Mouse (Mus musculus) heart, postnatal 0 days (tissue): Measurements from ENCODE around the gene Psmb6. TPM values are rescaled to one million over a fixed set of nuclear protein-coding genes. Genes with fewer than 3 reads are reported as not detected.
A peak's percentile ranks its signal among the peaks of the same experiment; 100 is the strongest.
"Not testable (repeated sequence)": the region's sequence is repeated elsewhere in the genome, so short reads cannot be mapped to it uniquely, and the experiment has no call there.

ENCODE experiments used
- ATAC-seq: fragments of 200-750 bp; cut with Nextera tagmentation; 2 replicates; pipeline ENCODE4 v1.8.0; 2017; ENCODE audit warnings: low read depth, moderate number of reproducible peaks, moderate library complexity; ENCODE audit not compliant: insufficient read depth
- DNase-seq: peaks from one replicate; pipeline ENCODE4 v3.0.0-alpha.2; 2016; ENCODE audit warnings: low spot score
- H3K27ac ChIP-seq: fragments of 300-500 bp; sonication (generic); 2 replicates; pipeline ENCODE4 v1.5.1; 2014; ENCODE audit warnings: low read depth, mild to moderate bottlenecking
- H3K27me3 ChIP-seq: fragments of 300-500 bp; sonication (generic); 2 replicates; pipeline ENCODE4 v1.6.1; 2014; ENCODE audit warnings: low read length, mixed read lengths; ENCODE audit not compliant: control insufficient read depth, insufficient read depth
- H3K36me3 ChIP-seq: fragments of 300-500 bp; sonication (generic); replicated peaks from 2 replicates; pipeline ENCODE4 v1.6.1; 2014; ENCODE audit warnings: low read length, mixed read lengths; ENCODE audit not compliant: control insufficient read depth, insufficient read depth
- H3K4me1 ChIP-seq: fragments of 300-500 bp; sonication (generic); 2 replicates; pipeline ENCODE4 v1.6.1; 2014; ENCODE audit warnings: antibody characterized with exemption; ENCODE audit not compliant: control insufficient read depth, insufficient read depth
- H3K4me2 ChIP-seq: fragments of 300-500 bp; sonication (generic); 2 replicates; pipeline ENCODE4 v1.6.1; 2014; ENCODE audit warnings: low read depth, mild to moderate bottlenecking, low read length, moderate library complexity
- H3K4me3 ChIP-seq: fragments of 300-500 bp; sonication (generic); 2 replicates; pipeline ENCODE4 v1.5.1; 2014; ENCODE audit warnings: low read depth, low read length
- H3K9ac ChIP-seq: fragments of 300-500 bp; sonication (generic); replicated peaks from 2 replicates; pipeline ENCODE4 v1.6.1; 2014; ENCODE audit warnings: low read depth, low read length, mixed read lengths
- H3K9me3 ChIP-seq: fragments of 300-500 bp; sonication (generic); replicated peaks from 2 replicates; pipeline ENCODE4 v1.6.1; 2016; ENCODE audit warnings: low read length; ENCODE audit not compliant: control insufficient read depth
- CTCF ChIP-seq: IDR thresholded peaks from 2 replicates; pipeline ENCODE4 v1.5.1; 2016; ENCODE audit warnings: antibody characterized with exemption, control low read depth, low read depth
- EP300 ChIP-seq: IDR thresholded peaks from 2 replicates; pipeline ENCODE4 v1.6.1; 2016; ENCODE audit warnings: antibody characterized with exemption, low read depth
- WGBS: fragments of 180-500 bp; shearing (Covaris S2); extraction: QIAGEN DNeasy Blood & Tissue Kit; methylation state at CpG from one replicate; pipeline ENCODE4 v1.1.7; 2014; 5-methylcytosine and 5-hydroxymethylcytosine counted together
- polyA plus RNA-seq: library from polyadenylated mRNA; unstranded; fragments of >200 nt; fragmentation: Nextera tagmentation; extraction: Ambion mirVana; gene quantifications from 2 replicates; pipeline ENCODE4 v1.2.1, GENCODE M21; 2015
- total RNA-seq: library from RNA; depleted of rRNA; stranded (reverse); fragments of >200 nt; gene quantifications from 2 replicates; pipeline ENCODE4 v1.2.3, GENCODE M21; 2014; ENCODE audit warnings: low replicate concordance

The Psmb6 gene
- total and polyA plus RNA-seq, 2 experiments from 2014 or later = 521 to 640 TPM

DNA sequence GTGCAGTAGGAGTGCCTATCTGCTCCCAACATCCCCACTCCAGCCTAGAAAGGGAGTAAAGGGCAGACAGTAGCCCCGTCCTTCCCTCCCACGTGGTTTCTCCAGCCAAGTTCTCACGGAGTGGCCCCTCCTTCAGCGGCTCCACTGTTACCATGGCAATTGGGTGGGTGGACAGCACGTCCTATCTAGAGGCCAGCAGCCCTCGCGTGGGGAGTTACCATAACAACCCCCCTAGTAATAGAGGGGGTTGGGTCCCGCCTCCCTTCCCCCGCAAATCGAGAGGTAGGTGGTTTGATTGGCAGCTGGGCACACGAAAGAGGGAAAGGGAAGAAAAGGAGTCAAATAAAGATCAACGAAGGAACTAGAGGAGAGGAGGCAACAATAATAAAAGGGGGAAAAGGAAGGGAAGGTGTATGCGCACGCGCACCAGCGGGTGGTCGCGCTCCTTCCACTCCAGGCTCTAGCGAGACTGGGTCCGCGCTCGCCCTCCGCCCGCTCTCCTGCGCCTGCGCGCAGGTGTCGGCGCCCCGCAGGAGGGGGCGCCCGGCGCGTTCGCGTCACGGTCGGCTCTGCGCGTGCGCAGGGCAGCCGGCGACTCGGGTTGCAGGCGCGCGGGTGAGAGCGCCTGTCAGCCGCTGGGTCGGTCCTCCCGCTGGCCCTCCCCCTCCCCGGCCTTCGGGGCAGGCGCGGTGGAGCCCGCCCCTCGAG, 37.3 kb downstream of the Psmb6 start, which contains the start of gene Mink1:
Gene Mink1 (plus strand): TSS at position 595 of the 708 bp plus-strand sequence.
- peak within 1 kb of the TSS; percentile 76 for H3K9ac ChIP-seq

DNA sequence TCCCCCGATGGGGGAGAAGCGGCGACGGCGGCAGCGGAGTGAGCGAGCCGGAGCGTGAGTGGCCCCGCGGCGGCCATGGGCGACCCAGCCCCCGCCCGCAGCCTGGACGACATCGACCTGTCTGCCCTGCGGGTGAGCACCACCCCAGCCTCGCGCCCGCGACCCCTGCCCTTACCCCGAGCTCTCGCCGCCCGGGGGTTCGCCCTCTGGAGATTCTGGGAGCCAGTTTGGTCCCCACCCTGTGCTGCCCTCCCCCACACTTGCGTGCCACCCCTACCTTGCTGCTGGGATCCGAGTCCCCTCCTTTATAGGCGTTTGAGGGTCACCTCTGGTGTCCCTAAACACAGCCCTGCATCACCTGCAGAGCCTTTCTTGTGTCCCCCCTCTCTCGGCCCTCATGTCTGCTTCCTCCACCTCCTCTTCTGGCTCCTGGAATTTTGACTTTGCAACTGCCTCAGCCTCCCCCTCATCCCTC, 37.9 kb downstream of the Psmb6 start:
- peak overlapping the region; percentile 76 for H3K9ac ChIP-seq
- H3K27me3 ChIP-seq = no peaks in the 10 kb centered on the region
- DNase-seq (no peak), ATAC-seq (peak; percentile 9; the same call in 1 of the 2 replicates)
- H3K9me3 ChIP-seq = no peaks in the 10 kb centered on the region
- H3K27ac ChIP-seq = peak overlapping the region; percentile 68
- under 1% methylated on average over 26 of the region's 31 CpGs for WGBS
- peak overlapping the region; percentile 85 for H3K4me2 ChIP-seq
- H3K4me1 ChIP-seq = no peaks in the 10 kb centered on the region
- peak overlapping the region; percentile 77 for H3K4me3 ChIP-seq
- TF ChIP-seq EP300 (no peak), CTCF (no peak)
- no peaks in the 10 kb centered on the region for H3K36me3 ChIP-seq

More for the DNA sequence above, 37.3 kb downstream of the Psmb6 start, which contains the start of gene Mink1:
- WGBS = under 1% methylated on average over 45 of the region's 57 CpGs
- H3K27me3 ChIP-seq = no peaks in the 10 kb centered on the region
- peak within 1 kb of the TSS; percentile 85 for H3K4me2 ChIP-seq
- peak; percentile 92 for ATAC-seq
- H3K4me3 ChIP-seq = peak within 1 kb of the TSS; percentile 77
- H3K36me3 ChIP-seq = peaks cover 3% of the 10 kb centered on the region; the same call in 1 of the 2 replicates
- H3K9me3 ChIP-seq = no peaks in the 10 kb centered on the region
- TF ChIP-seq CTCF = no peak
- TF ChIP-seq EP300 = no peak
- no peaks in the 10 kb centered on the region for H3K4me1 ChIP-seq
- DNase-seq = peak; percentile 87
- H3K27ac ChIP-seq = peak within 1 kb of the TSS; percentile 68

DNA sequence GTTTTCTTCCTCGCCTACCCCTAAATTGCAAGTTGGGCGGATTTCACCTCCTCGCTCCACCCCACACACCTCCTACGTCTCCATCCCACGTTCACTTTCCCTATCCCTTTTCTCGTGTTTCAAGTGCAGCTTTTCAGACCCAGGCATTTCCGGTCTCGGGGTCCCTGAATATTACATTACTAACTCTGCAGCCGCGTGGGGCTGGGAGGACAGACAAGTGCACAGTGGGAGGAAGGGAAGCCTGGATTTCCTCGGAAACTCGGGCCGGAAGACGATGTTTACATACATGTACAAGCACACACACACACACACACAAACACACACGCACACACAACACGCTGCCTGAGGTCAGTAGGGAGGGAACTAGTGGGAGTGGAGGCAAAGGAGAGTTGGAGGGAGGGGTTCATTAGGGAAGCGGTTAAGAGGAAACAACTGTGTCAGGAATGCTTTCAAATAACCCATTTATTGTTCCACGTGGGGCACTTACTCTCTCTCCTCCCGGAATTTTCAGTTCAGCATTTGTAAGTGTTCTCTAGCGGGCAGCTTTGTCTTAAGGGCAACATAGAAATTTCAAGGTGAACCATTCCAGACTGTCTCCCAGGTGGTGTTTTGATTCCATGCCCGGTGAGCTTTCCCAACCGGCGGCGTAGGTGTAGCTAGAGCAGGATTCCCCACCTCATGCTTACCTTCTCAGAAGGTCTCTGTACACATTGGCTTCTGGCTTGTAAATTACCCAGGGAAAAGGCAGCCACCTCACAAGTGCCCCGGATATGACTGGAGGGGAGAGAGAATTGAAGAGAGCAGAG, 38.5 kb downstream of the Psmb6 start:
- H3K36me3 ChIP-seq = no peaks in the 10 kb centered on the region
- H3K27ac ChIP-seq = peak overlapping the region; percentile 68; the same call in 1 of the 2 replicates
- H3K4me2 ChIP-seq = peak overlapping the region; percentile 85
- no peaks in the 10 kb centered on the region for H3K4me1 ChIP-seq
- WGBS = 2% methylated on average over 25 of the region's 25 CpGs
- peak; percentile 34 for DNase-seq
- peak overlapping the region; percentile 77 for H3K4me3 ChIP-seq
- ATAC-seq = no peak
- TF ChIP-seq EP300 = no peak
- no peaks in the 10 kb centered on the region for H3K9me3 ChIP-seq
- no peaks in the 10 kb centered on the region for H3K27me3 ChIP-seq
- H3K9ac ChIP-seq = peak overlapping the region; percentile 76

DNA sequence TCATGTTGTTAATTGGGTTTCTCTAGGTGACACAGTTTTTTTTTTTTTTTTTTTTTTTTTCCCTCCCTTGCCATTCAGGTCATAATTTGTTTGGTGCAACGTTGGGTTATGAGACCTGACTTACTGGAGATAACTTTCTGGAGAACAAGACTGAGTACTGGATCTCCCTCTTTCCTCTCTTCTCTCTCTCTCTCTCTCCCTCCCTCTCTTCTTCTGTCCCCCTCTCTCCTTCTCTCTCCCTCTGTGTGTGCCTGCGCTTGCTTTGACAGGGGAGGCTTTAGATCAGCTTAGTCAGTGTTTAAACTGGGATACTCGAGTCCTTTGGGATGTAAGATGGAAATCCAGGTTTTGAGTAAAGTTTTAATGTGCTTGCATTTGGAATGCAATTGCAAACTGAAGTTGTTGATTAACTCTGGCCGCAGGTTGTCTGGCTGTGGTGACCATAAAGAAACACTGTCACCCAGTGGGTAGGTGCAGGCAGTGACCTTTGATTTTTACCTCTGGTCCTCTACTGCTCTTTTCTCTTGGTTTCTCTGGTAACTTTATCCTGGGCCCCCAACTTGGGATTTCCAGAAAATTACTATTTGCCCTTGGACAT, 39.2 kb downstream of the Psmb6 start:
- no peaks in the 10 kb centered on the region for H3K36me3 ChIP-seq
- DNase-seq (no peak), ATAC-seq (no peak)
- H3K4me1 ChIP-seq = no peaks in the 10 kb centered on the region
- peak overlapping the region; percentile 77 for H3K4me3 ChIP-seq
- no peaks in the 10 kb centered on the region for H3K9me3 ChIP-seq
- H3K27me3 ChIP-seq = no peaks in the 10 kb centered on the region
- H3K4me2 ChIP-seq = peak overlapping the region; percentile 85
- H3K27ac ChIP-seq = no peak overlapping the region
- TF ChIP-seq CTCF (no peak), EP300 (no peak)
- 49% methylated on average over 4 of the region's 4 CpGs for WGBS
- 0 out of 2 replicates have a peak overlapping the region, but pooled peaks have one; percentile 76 for H3K9ac ChIP-seq

DNA sequence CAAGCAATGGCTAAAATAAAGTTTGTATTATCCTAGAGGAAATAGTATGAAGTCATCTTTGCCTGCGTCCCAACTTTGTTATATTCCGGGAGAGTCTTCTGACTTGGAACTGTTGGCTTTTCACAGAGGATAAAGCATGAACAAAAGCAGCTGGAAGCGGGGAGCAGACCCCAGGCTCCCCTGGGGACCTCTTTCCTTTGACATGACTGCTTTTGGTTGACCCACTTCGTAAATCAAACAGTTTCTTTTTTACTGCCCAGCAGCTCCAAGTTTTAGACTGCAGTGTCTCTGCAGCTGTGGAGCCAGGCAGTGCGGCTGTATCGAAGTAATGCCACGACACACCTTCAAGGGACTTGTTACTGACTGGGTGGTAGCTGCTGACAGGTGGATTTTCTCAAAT, 41.4 kb downstream of the Psmb6 start:
- WGBS = 61% methylated on average over 7 of the region's 7 CpGs
- TF ChIP-seq CTCF = no peak
- TF ChIP-seq EP300 = no peak
- Histone ChIP-seq H3K4me3 (no peak overlapping the region), H3K27ac (no peak overlapping the region), H3K4me2 (no peak overlapping the region), H3K4me1 (no peaks in the 10 kb centered on the region), H3K27me3 (no peaks in the 10 kb centered on the region), H3K9me3 (no peaks in the 10 kb centered on the region), H3K36me3 (no peaks in the 10 kb centered on the region), H3K9ac (no peak overlapping the region)
- DNase-seq = no peak
- ATAC-seq = no peak

DNA sequence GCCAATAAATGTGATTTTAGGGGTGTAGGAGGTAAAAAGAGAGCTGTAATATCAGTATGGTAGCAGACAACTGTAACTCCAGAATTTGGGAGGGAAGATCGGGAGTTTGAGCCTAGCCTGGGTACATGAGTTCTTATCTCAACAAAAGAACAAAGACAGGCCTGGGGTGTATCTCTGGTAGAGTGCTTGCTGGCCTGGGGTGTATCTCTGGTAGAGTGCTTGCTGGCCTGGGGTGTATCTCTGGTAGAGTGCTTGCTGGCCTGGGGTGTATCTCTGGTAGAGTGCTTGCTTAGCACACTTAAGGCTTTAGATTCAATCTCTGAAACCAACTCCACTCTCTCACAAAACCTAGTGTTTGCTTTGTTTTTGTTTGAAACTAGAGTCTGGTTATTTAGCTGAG, 45.4 kb downstream of the Psmb6 start:
- 79% methylated on average over 1 of the region's 1 CpGs for WGBS
- H3K9ac ChIP-seq, H3K27ac ChIP-seq, H3K4me3 ChIP-seq, H3K9me3 ChIP-seq, DNase-seq, H3K36me3 ChIP-seq, H3K4me2 ChIP-seq, ATAC-seq, H3K27me3 ChIP-seq, H3K4me1 ChIP-seq: not testable (repeated sequence)
